Mouse (Mus musculus) heart, adult 2 months (tissue): ENCODE measurements around the gene Map4. TPM values are rescaled to one million over a fixed set of nuclear protein-coding genes. Genes with fewer than 3 reads are reported as not detected.
A peak's percentile ranks its signal among the peaks of the same experiment; 100 is the strongest.
"Not testable (repeated sequence)": the region's sequence is repeated elsewhere in the genome, so short reads cannot be mapped to it uniquely, and the experiment has no call there.

ENCODE experiments used
- DNase-seq, 2 experiments: peaks; one replicate each; pipeline ENCODE4 v3.0.0; 2021
- H3K27ac ChIP-seq: fragments of 200-600 bp; 2 replicates; pipeline ENCODE4 v1.8.1; 2022
- H3K27me3 ChIP-seq: fragments of 200-500 bp; 2 replicates; pipeline ENCODE4 v1.6.1; 2012; ENCODE audit warnings: mild to moderate bottlenecking, low read length, inconsistent platforms, mixed read lengths; ENCODE audit not compliant: control insufficient read depth, insufficient read depth
- H3K36me3 ChIP-seq: fragments of 200-500 bp; 2 replicates; pipeline ENCODE4 v1.6.1; 2012; ENCODE audit warnings: low read length, inconsistent platforms; ENCODE audit not compliant: control insufficient read depth, insufficient read depth
- H3K4me1 ChIP-seq: fragments of 200-500 bp; 2 replicates; pipeline ENCODE4 v1.6.1; 2011; ENCODE audit warnings: low read length; ENCODE audit not compliant: control insufficient read depth, insufficient read depth
- H3K4me3 ChIP-seq: fragments of 200-600 bp; 2 replicates; pipeline ENCODE4 v1.8.1; 2022
- H3K79me2 ChIP-seq: fragments of 200-500 bp; replicated peaks from 2 replicates; pipeline ENCODE4 v1.6.1; 2012; ENCODE audit warnings: mild to moderate bottlenecking, inconsistent platforms, low read length, moderate library complexity, mixed read lengths; ENCODE audit not compliant: control insufficient read depth, insufficient read depth
- H3K9ac ChIP-seq: fragments of 200-500 bp; 2 replicates; pipeline ENCODE4 v1.6.1; 2012; ENCODE audit warnings: low read depth, mild to moderate bottlenecking, control low read depth, inconsistent platforms, low read length, mixed read lengths
- CTCF ChIP-seq: fragments of 200-600 bp; IDR thresholded peaks from 2 replicates; pipeline ENCODE4 v1.8.1; 2022; ENCODE audit warnings: antibody characterized with exemption, mild to moderate bottlenecking, moderate library complexity
- EP300 ChIP-seq: fragments of 200-500 bp; IDR thresholded peaks from 2 replicates; pipeline ENCODE4 v1.6.1; 2011; ENCODE audit warnings: low read depth, low read length, control low read depth; ENCODE audit not compliant: insufficient read depth
- POLR2A ChIP-seq: fragments of 200-500 bp; IDR thresholded peaks from 2 replicates; pipeline ENCODE4 v1.6.1; 2011; ENCODE audit warnings: mild to moderate bottlenecking, low read depth, low read length, control low read depth; ENCODE audit not compliant: insufficient read depth
- WGBS: fragments of 180-500 bp; shearing (Covaris S2); methylation state at CpG from one replicate; pipeline ENCODE4 v1.1.7; 2018; 5-methylcytosine and 5-hydroxymethylcytosine counted together
- intact Hi-C: fragments of 180-260 bp; cut with DNase I; formaldehyde crosslinking; loops from one replicate; pipeline ENCODE4 v1.15.1; 2025
- polyA plus RNA-seq: library from polyadenylated mRNA; depleted of rRNA; stranded (reverse); fragments of >200 nt; gene quantifications from 2 replicates; pipeline ENCODE4 v1.2.3, GENCODE M21; 2012
- total RNA-seq, 2 experiments: library from RNA; stranded (reverse); gene quantifications; 2 replicates each; pipeline ENCODE4 v1.2.3; 2021

Map4 gene
- total and polyA plus RNA-seq, 3 experiments: 183 to 331 (median 279) TPM

- intact Hi-C loops, H3K4me3 ChIP-seq: not testable (repeated sequence)
Measured at GRCm38 (mm10) chr9:110076468-110076867, 145.2 kb downstream of the Map4 start.

GRCm38 (mm10) chr9:110081066-110081465, 149.8 kb downstream of the Map4 start:
- TF ChIP-seq CTCF: no peak
- no peak for TF ChIP-seq EP300
- TF ChIP-seq POLR2A: no peak
- DNase-seq: no peak
- Histone ChIP-seq H3K27me3 (no peaks in the 10 kb centered on the region), H3K9ac (no peak overlapping the region), H3K79me2 (no peaks in the 10 kb centered on the region), H3K4me1 (peaks cover 7% of the 10 kb centered on the region; the same call in 1 of the 2 replicates), H3K36me3 (peaks cover 4% of the 10 kb centered on the region), H3K27ac (no peak overlapping the region), H3K4me3 (no peak overlapping the region)
- WGBS: 52% methylated on average over 3 of the region's 3 CpGs
- intact Hi-C loops: no loop called here

More at GRCm38 (mm10) chr9:110076468-110076867, 145.2 kb downstream of the Map4 start:
- not testable (repeated sequence) for H3K27me3 ChIP-seq, H3K36me3 ChIP-seq, H3K79me2 ChIP-seq, H3K9ac ChIP-seq, H3K4me1 ChIP-seq, DNase-seq, H3K27ac ChIP-seq
- TF ChIP-seq CTCF: peak; percentile 28; the same call in 1 of the 2 replicates
- WGBS: 83% methylated on average over 4 of the region's 7 CpGs

GRCm38 (mm10) chr9:110084201-110084964, 153.1 kb downstream of the Map4 start:
- Histone ChIP-seq H3K27me3 (no peaks in the 10 kb centered on the region), H3K4me3 (no peak overlapping the region), H3K36me3 (peaks cover 4% of the 10 kb centered on the region), H3K27ac (peak overlapping the region; percentile 10), H3K9ac (no peak overlapping the region), H3K4me1 (peaks cover 7% of the 10 kb centered on the region; the same call in 1 of the 2 replicates), H3K79me2 (no peaks in the 10 kb centered on the region)
- DNase-seq: peak; percentile 41 to 61
- TF ChIP-seq POLR2A: no peak
- 0 out of 2 replicates have a peak, but pooled peaks have one; percentile 27 for TF ChIP-seq EP300
- no peak for TF ChIP-seq CTCF
- 55% methylated on average over 25 of the region's 25 CpGs for WGBS
- intact Hi-C loops: no loop called here

GRCm38 (mm10) chr9:110085693-110086092, 154.4 kb downstream of the Map4 start:
- Histone ChIP-seq H3K27ac (no peak overlapping the region), H3K79me2 (no peaks in the 10 kb centered on the region), H3K4me3 (no peak overlapping the region), H3K9ac (no peak overlapping the region), H3K4me1 (peaks cover 7% of the 10 kb centered on the region; the same call in 1 of the 2 replicates), H3K36me3 (peaks cover 2% of the 10 kb centered on the region), H3K27me3 (no peaks in the 10 kb centered on the region)
- 89% methylated on average over 8 of the region's 8 CpGs for WGBS
- intact Hi-C loops: no loop called here
- TF ChIP-seq CTCF (no peak), EP300 (no peak), POLR2A (no peak)
- no peak for DNase-seq

- H3K27me3 ChIP-seq: no peaks in the 10 kb centered on the region
- no peak overlapping the region for H3K9ac ChIP-seq
- intact Hi-C loops: no loop called here
- no peak for DNase-seq
- H3K4me1 ChIP-seq: no peaks in the 10 kb centered on the region
- WGBS: 88% methylated on average over 4 of the region's 4 CpGs
- TF ChIP-seq POLR2A: no peak
- TF ChIP-seq EP300: no peak
- peak; percentile 48 for TF ChIP-seq CTCF
- no peak overlapping the region for H3K4me3 ChIP-seq
- no peaks in the 10 kb centered on the region for H3K79me2 ChIP-seq
- no peaks in the 10 kb centered on the region for H3K36me3 ChIP-seq
- H3K27ac ChIP-seq: no peak overlapping the region
Measured at GRCm38 (mm10) chr9:110093303-110093702, 162.0 kb downstream of the Map4 start.

GRCm38 (mm10) chr9:110094761-110095160, 163.5 kb downstream of the Map4 start:
- Histone ChIP-seq H3K27me3 (no peaks in the 10 kb centered on the region), H3K79me2 (no peaks in the 10 kb centered on the region), H3K4me3 (no peak overlapping the region), H3K36me3 (no peaks in the 10 kb centered on the region), H3K9ac (no peak overlapping the region), H3K4me1 (no peaks in the 10 kb centered on the region), H3K27ac (no peak overlapping the region)
- TF ChIP-seq EP300: no peak
- TF ChIP-seq CTCF: peak; percentile 8; the same call in 1 of the 2 replicates
- WGBS: 97% methylated on average over 4 of the region's 4 CpGs
- intact Hi-C loops: no loop called here
- no peak for DNase-seq
